Mouse (Mus musculus) forebrain, embryonic 16.5 days (tissue): ENCODE measurements around the gene A430005L14Rik. TPM values are rescaled to one million over a fixed set of nuclear protein-coding genes. Genes with fewer than 3 reads are reported as not detected.

Experiments
- ATAC-seq: fragments of 200-750 bp; cut with Nextera tagmentation; 2 replicates; pipeline ENCODE4 v1.8.0; 2017; ENCODE audit warnings: mild to moderate bottlenecking, moderate library complexity
- H3K27ac ChIP-seq: fragments of 300-500 bp; sonication (generic); 2 replicates; pipeline ENCODE4 v1.5.1; 2014; ENCODE audit warnings: low read length, control low read depth
- H3K27me3 ChIP-seq: fragments of 300-500 bp; sonication (generic); replicated peaks from 2 replicates; pipeline ENCODE4 v1.6.1; 2014; ENCODE audit warnings: low read length; ENCODE audit not compliant: control insufficient read depth, insufficient read depth
- H3K36me3 ChIP-seq: fragments of 300-500 bp; sonication (generic); 2 replicates; pipeline ENCODE4 v1.6.1; 2014; ENCODE audit not compliant: control insufficient read depth, insufficient read depth
- H3K4me1 ChIP-seq: fragments of 300-500 bp; sonication (generic); replicated peaks from 2 replicates; pipeline ENCODE4 v1.6.1; 2014; ENCODE audit warnings: low read length; ENCODE audit not compliant: control insufficient read depth, insufficient read depth
- H3K4me2 ChIP-seq: fragments of 300-500 bp; sonication (generic); 2 replicates; pipeline ENCODE4 v1.6.1; 2014; ENCODE audit warnings: mild to moderate bottlenecking, low read length, control low read depth
- H3K4me3 ChIP-seq: fragments of 300-500 bp; sonication (generic); replicated peaks from 2 replicates; pipeline ENCODE4 v1.5.1; 2014; ENCODE audit warnings: mild to moderate bottlenecking, low read length, control low read depth
- H3K9ac ChIP-seq: fragments of 300-500 bp; sonication (generic); replicated peaks from 2 replicates; pipeline ENCODE4 v1.6.1; 2014; ENCODE audit warnings: low read depth, low read length, control low read depth
- H3K9me3 ChIP-seq: fragments of 300-500 bp; sonication (generic); 2 replicates; pipeline ENCODE4 v1.6.1; 2016; ENCODE audit warnings: low read length; ENCODE audit not compliant: control insufficient read depth
- WGBS: fragments of 180-500 bp; shearing (Covaris S2); extraction: QIAGEN DNeasy Blood & Tissue Kit; methylation state at CpG from one replicate; pipeline ENCODE4 v1.1.7; 2014; 5-methylcytosine and 5-hydroxymethylcytosine counted together
- polyA plus RNA-seq: library from polyadenylated mRNA; unstranded; fragments of >200 nt; fragmentation: Nextera tagmentation; extraction: Ambion mirVana; gene quantifications from 2 replicates; pipeline ENCODE4 v1.2.1, GENCODE M21; 2015

Gene A430005L14Rik
- polyA plus RNA-seq, 1 experiment from 2014 or later: 66.1 TPM

- no peak overlapping the region for H3K4me2 ChIP-seq
- no peak overlapping the region for H3K27ac ChIP-seq
- no peaks in the 10 kb centered on the region for H3K27me3 ChIP-seq
- no peaks in the 10 kb centered on the region for H3K9me3 ChIP-seq
- no peak overlapping the region for H3K9ac ChIP-seq
- 86% methylated on average over 10 of the region's 10 CpGs for WGBS
- no peak for ATAC-seq
- no peaks in the 10 kb centered on the region for H3K4me1 ChIP-seq
- H3K4me3 ChIP-seq: no peak overlapping the region
- peaks cover 46% of the 10 kb centered on the region for H3K36me3 ChIP-seq
These were observed 35.7 kb downstream of the A430005L14Rik start for GRCm38 (mm10) chr4:153992715-153993114.

- Histone ChIP-seq H3K4me1 (no peaks in the 10 kb centered on the region), H3K4me3 (no peak overlapping the region), H3K9me3 (no peaks in the 10 kb centered on the region), H3K36me3 (peaks cover 46% of the 10 kb centered on the region), H3K9ac (no peak overlapping the region), H3K27ac (no peak overlapping the region), H3K4me2 (no peak overlapping the region), H3K27me3 (no peaks in the 10 kb centered on the region)
- ATAC-seq: no peak
- WGBS: 93% methylated on average over 8 of the region's 8 CpGs
These were observed 36.5 kb downstream of the A430005L14Rik start for GRCm38 (mm10) chr4:153993505-153993904.

GRCm38 (mm10) chr4:154005488-154005887 is 48.5 kb downstream of the A430005L14Rik start:
- no peak overlapping the region for H3K4me2 ChIP-seq
- no peak overlapping the region for H3K9ac ChIP-seq
- H3K27me3 ChIP-seq: no peaks in the 10 kb centered on the region
- no peak overlapping the region for H3K27ac ChIP-seq
- WGBS: 89% methylated on average over 5 of the region's 5 CpGs
- no peaks in the 10 kb centered on the region for H3K9me3 ChIP-seq
- no peaks in the 10 kb centered on the region for H3K4me1 ChIP-seq
- ATAC-seq: no peak
- H3K4me3 ChIP-seq: no peak overlapping the region
- H3K36me3 ChIP-seq: peaks cover 18% of the 10 kb centered on the region

GRCm38 (mm10) chr4:154006264-154006663 is 49.2 kb downstream of the A430005L14Rik start:
- WGBS: 93% methylated on average over 6 of the region's 6 CpGs
- no peak overlapping the region for H3K27ac ChIP-seq
- no peak overlapping the region for H3K4me2 ChIP-seq
- no peak for ATAC-seq
- H3K36me3 ChIP-seq: peaks cover 18% of the 10 kb centered on the region
- no peak overlapping the region for H3K4me3 ChIP-seq
- H3K9me3 ChIP-seq: no peaks in the 10 kb centered on the region
- no peaks in the 10 kb centered on the region for H3K4me1 ChIP-seq
- H3K27me3 ChIP-seq: no peaks in the 10 kb centered on the region
- no peak overlapping the region for H3K9ac ChIP-seq

GRCm38 (mm10) chr4:154007759-154008158 is 50.7 kb downstream of the A430005L14Rik start:
- H3K4me3 ChIP-seq: no peak overlapping the region
- H3K4me1 ChIP-seq: peaks cover 5% of the 10 kb centered on the region
- H3K36me3 ChIP-seq: peaks cover 14% of the 10 kb centered on the region
- H3K9me3 ChIP-seq: no peaks in the 10 kb centered on the region
- no peak overlapping the region for H3K4me2 ChIP-seq
- no peak for ATAC-seq
- 81% methylated on average over 4 of the region's 4 CpGs for WGBS
- H3K27me3 ChIP-seq: no peaks in the 10 kb centered on the region
- no peak overlapping the region for H3K27ac ChIP-seq
- no peak overlapping the region for H3K9ac ChIP-seq

GRCm38 (mm10) chr4:154010907-154011645 is 54.0 kb downstream of the A430005L14Rik start:
- Histone ChIP-seq H3K4me2 (peak overlapping the region; percentile 51), H3K27ac (peak overlapping the region; percentile 0; the same call in 1 of the 2 replicates), H3K9ac (peak overlapping the region; percentile 88), H3K4me3 (peak overlapping the region; percentile 98), H3K27me3 (no peaks in the 10 kb centered on the region), H3K9me3 (no peaks in the 10 kb centered on the region), H3K36me3 (peaks cover 6% of the 10 kb centered on the region), H3K4me1 (peaks cover 19% of the 10 kb centered on the region)
- 27% methylated on average over 13 of the region's 13 CpGs for WGBS
- peak; percentile 1; the same call in 1 of the 2 replicates for ATAC-seq

Other genes with a start within 250 kb of the A430005L14Rik start
- gene Dffb, start 17.9 kb downstream of the A430005L14Rik start, polyA plus RNA-seq: 12.3 and 13.1 TPM in 2 replicates
- gene Cep104, start 18.0 kb downstream of the A430005L14Rik start, polyA plus RNA-seq: 21.1 and 23.5 TPM in 2 replicates
- 22.2 and 25.4 TPM in 2 replicates for gene Lrrc47, start 54.5 kb downstream of the A430005L14Rik start, polyA plus RNA-seq
- gene Smim1, start 69.0 kb downstream of the A430005L14Rik start, polyA plus RNA-seq: 2.9 and 3.7 TPM in 2 replicates
- gene Ccdc27, start 85.4 kb downstream of the A430005L14Rik start, polyA plus RNA-seq: not detected in 2 replicates
- 5.7 and 5.9 TPM in 2 replicates for gene Trp73, start 183.0 kb downstream of the A430005L14Rik start, polyA plus RNA-seq
- 59.2 and 60.7 TPM in 2 replicates for gene Wrap73, start 185.1 kb downstream of the A430005L14Rik start, polyA plus RNA-seq
- 174 and 176 TPM in 2 replicates for gene Tprgl, start 203.4 kb downstream of the A430005L14Rik start, polyA plus RNA-seq
- 7.7 and 10.0 TPM in 2 replicates for gene Megf6, start 213.5 kb downstream of the A430005L14Rik start, polyA plus RNA-seq